Comparison of ENCODE assay signal across 9 mouse cellular contexts in the genomic region with DNA sequence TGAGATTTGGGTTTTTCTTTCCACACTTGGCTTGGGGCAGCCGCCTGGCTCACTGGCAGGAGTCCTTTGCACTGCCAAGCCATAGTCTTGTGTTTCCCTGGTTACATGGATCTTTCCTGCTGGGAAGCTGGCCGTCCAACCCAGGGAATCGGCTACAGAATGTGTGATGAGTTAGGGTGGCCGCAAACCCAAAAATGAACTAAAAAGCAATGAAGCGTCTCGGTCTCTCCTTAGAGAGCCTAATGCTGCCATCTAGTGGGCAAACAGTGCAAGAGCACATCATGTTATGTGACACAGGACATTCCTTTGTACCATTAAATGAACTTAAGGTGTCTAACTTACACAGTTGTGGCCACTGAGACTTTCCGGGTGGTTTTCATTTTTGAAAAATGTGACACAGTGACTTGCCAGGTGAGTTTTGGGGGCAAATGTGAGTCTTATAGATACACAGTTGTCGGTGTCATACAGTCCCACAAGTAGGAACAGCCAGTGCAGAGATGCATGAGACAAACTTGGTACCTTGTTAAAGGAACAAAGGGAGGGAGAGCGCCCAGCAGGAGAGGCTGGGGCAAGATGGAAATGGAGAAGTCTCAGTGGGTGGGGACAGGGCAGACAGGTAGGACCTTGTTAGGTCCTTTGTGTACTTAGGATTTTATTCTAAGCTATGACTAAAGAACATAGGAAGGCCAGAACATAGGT.
DNase-seq lines count a peak whose midpoint lies in the region; ATAC-seq and TF ChIP-seq lines count a peak whose summit lies in the region.
"Had no signal": no experiment of that assay in that cellular context is flagged by ENCODE, and none has a peak within 500 bp of the region (broad histone marks: within the 10 kb centered on the region; RNA-seq: fewer than 3 reads in every experiment).

No protein-coding gene starts in this region.

- peak; percentile 79 for DNase-seq in CH12.LX (ENCODE audit: extremely low read depth)
- peak; percentile 93 for DNase-seq in brain, adult 2 months (ENCODE audit: low read depth, low spot score)
- DNase-seq in kidney, postnatal 14 days, result peak; percentile 76
- peak; percentile 34 to 37 (median 37) for DNase-seq in liver, embryonic 14.5 days (ENCODE audit: low read depth in 3 of 3, low spot score in 3 of 3)
- peak; percentile 72 for DNase-seq in testis, postnatal 10 days (ENCODE audit: low spot score)

- no peaks in the 10 kb centered on the region for H3K9me3 ChIP-seq in CH12.LX (replicated peaks; ENCODE audit: low read length)
- H3K9me3 ChIP-seq in heart, embryonic 16.5 days (replicated peaks; ENCODE audit: control insufficient read depth, low read length), result no peaks in the 10 kb centered on the region
- no peaks in the 10 kb centered on the region for H3K9me3 ChIP-seq in liver, embryonic 14.5 days (ENCODE audit: control insufficient read depth, low read length)
- no peaks in the 10 kb centered on the region for H3K9me3 ChIP-seq in neural tube, embryonic 13.5 days
- H3K9me3 ChIP-seq: limb, embryonic 12.5 days had no signal

- TF ChIP-seq EP300 in CH12.LX (IDR thresholded peaks at IDR 0.05; ENCODE audit: low read length), result no peak
- no peak for TF ChIP-seq EP300 in liver, embryonic 14.5 days (IDR thresholded peaks at IDR 0.05; ENCODE audit: low read depth)

- H3K9ac ChIP-seq in CH12.LX (ENCODE audit: insufficient read depth, low read depth), result no peak overlapping the region
- H3K9ac ChIP-seq in heart, embryonic 16.5 days (ENCODE audit: low read length), result 0 out of 2 replicates have a peak overlapping the region, but pooled peaks have one; percentile 6
- H3K9ac ChIP-seq in liver, embryonic 14.5 days (replicated peaks), result no peak overlapping the region
- no peak overlapping the region for H3K9ac ChIP-seq in neural tube, embryonic 13.5 days
- H3K9ac ChIP-seq: limb, embryonic 12.5 days had no signal

- no peak overlapping the region for H3K27ac ChIP-seq in CH12.LX (ENCODE audit: insufficient read depth, low read depth)
- no peak overlapping the region for H3K27ac ChIP-seq in embryonic fibroblast, embryonic 13.5 days (ENCODE audit: insufficient read depth, low read length)
- H3K27ac ChIP-seq in heart, embryonic 16.5 days (ENCODE audit: low read length), result no peak overlapping the region
- no peak overlapping the region for H3K27ac ChIP-seq in liver, embryonic 14.5 days
- no peak overlapping the region for H3K27ac ChIP-seq in neural tube, embryonic 13.5 days (replicated peaks)
- H3K27ac ChIP-seq: limb, embryonic 12.5 days had no signal

- dilution Hi-C loops in CH12.LX (cut with MboI; ENCODE audit: extremely low pct_ligation_motif_present, extremely low pct_unique_long_range_greater_than_20kb, low sequenced_read_pairs), result no loop called here

- peaks cover 0 to 23% of the 10 kb centered on the region in 2 experiments for H3K36me3 ChIP-seq in CH12.LX (replicated peaks in 1 of 2; ENCODE audit: control insufficient read depth in 1 of 2, insufficient read depth in 1 of 2, low read length in 1 of 2)
- peaks cover 9% of the 10 kb centered on the region for H3K36me3 ChIP-seq in heart, embryonic 16.5 days (ENCODE audit: control insufficient read depth, insufficient read depth)
- H3K36me3 ChIP-seq in liver, embryonic 14.5 days (replicated peaks; ENCODE audit: control insufficient read depth, insufficient read depth, low read depth), result no peaks in the 10 kb centered on the region; the same call in 1 of the 2 replicates
- H3K36me3 ChIP-seq in neural tube, embryonic 13.5 days, result peaks cover 4% of the 10 kb centered on the region; the same call in 1 of the 2 replicates

- no peaks in the 10 kb centered on the region for H3K79me2 ChIP-seq in CH12.LX (replicated peaks; ENCODE audit: control insufficient read depth, extremely low read depth, insufficient read depth, poor library complexity, severe bottlenecking)

- peak; percentile 92 for TF ChIP-seq RAD21 in CH12.LX (IDR thresholded peaks at IDR 0.05; ENCODE audit: low read depth, low read length)

- H3K4me2 ChIP-seq in CH12.LX (ENCODE audit: insufficient read depth, low read depth, poor library complexity, severe bottlenecking), result peak overlapping the region; percentile 37
- no peak overlapping the region for H3K4me2 ChIP-seq in heart, embryonic 16.5 days (ENCODE audit: low read depth, low read length)
- H3K4me2 ChIP-seq in liver, embryonic 14.5 days (ENCODE audit: low read depth), result no peak overlapping the region
- peak overlapping the region; percentile 38 for H3K4me2 ChIP-seq in neural tube, embryonic 13.5 days
- H3K4me2 ChIP-seq: limb, embryonic 12.5 days had no signal

- no peak overlapping the region for H3K4me3 ChIP-seq in CH12.LX (replicated peaks in 1 of 3; ENCODE audit: low read depth in 2 of 3, low read length in 2 of 3, poor library complexity in 1 of 3)
- no peak overlapping the region for H3K4me3 ChIP-seq in embryonic fibroblast, embryonic 13.5 days (ENCODE audit: insufficient read depth, low read length)
- no peak overlapping the region for H3K4me3 ChIP-seq in heart, embryonic 16.5 days (ENCODE audit: low read length)
- no peak overlapping the region for H3K4me3 ChIP-seq in liver, embryonic 14.5 days (ENCODE audit: insufficient read depth in 1 of 2, low read depth in 2 of 2, low read length in 2 of 2)
- H3K4me3 ChIP-seq in neural tube, embryonic 13.5 days, result no peak overlapping the region
- H3K4me3 ChIP-seq: limb, embryonic 12.5 days had no signal

- H3K4me1 ChIP-seq in CH12.LX (ENCODE audit: control insufficient read depth in 1 of 2, insufficient read depth in 2 of 2), result peaks cover 9 to 39% of the 10 kb centered on the region in 2 experiments
- peaks cover 4% of the 10 kb centered on the region; the same call in 1 of the 2 replicates for H3K4me1 ChIP-seq in embryonic fibroblast, embryonic 13.5 days (ENCODE audit: control insufficient read depth, insufficient read depth, low read length)
- H3K4me1 ChIP-seq in heart, embryonic 16.5 days (ENCODE audit: control insufficient read depth, insufficient read depth, low read length), result 0 out of 2 replicates have a peak, but pooled peaks cover 2% of the 10 kb centered on the region
- no peaks in the 10 kb centered on the region for H3K4me1 ChIP-seq in liver, embryonic 14.5 days (replicated peaks; ENCODE audit: control insufficient read depth in 2 of 2, insufficient read depth in 2 of 2, low read length in 1 of 2)
- H3K4me1 ChIP-seq in neural tube, embryonic 13.5 days (replicated peaks), result no peaks in the 10 kb centered on the region; the same call in none of the 2 replicates

- no peak for TF ChIP-seq POLR2A in CH12.LX (IDR thresholded peaks at IDR 0.05; ENCODE audit: low read depth, low read length)
- no peak for TF ChIP-seq POLR2A in embryonic fibroblast, embryonic 13.5 days (IDR thresholded peaks at IDR 0.05; ENCODE audit: low read depth, low read length)

- in situ Hi-C loops in CH12.LX (cut with MboI; ENCODE audit: low pct_ligation_motif_present, low pct_unique_long_range_greater_than_20kb, low sequenced_read_pairs), result loop anchor here (10.0 kb wide), 1 partner anchor 151 kb away; no protein-coding TSS in a partner anchor

- no peak for ATAC-seq in heart, embryonic 16.5 days (replicated peaks; ENCODE audit: extremely low read depth, insufficient read depth, low FRiP score)
- no peak for ATAC-seq in liver, embryonic 14.5 days (ENCODE audit: insufficient read depth)
- peak; percentile 80 for ATAC-seq in neural tube, embryonic 13.5 days (ENCODE audit: low read depth)

- H3K27me3 ChIP-seq in CH12.LX (replicated peaks), result no peaks in the 10 kb centered on the region
- H3K27me3 ChIP-seq in heart, embryonic 16.5 days (ENCODE audit: control insufficient read depth, insufficient read depth, low read length), result no peaks in the 10 kb centered on the region
- H3K27me3 ChIP-seq in liver, embryonic 14.5 days (ENCODE audit: control insufficient read depth, insufficient read depth, low read length), result no peaks in the 10 kb centered on the region
- H3K27me3 ChIP-seq in neural tube, embryonic 13.5 days, result no peaks in the 10 kb centered on the region
- H3K27me3 ChIP-seq: limb, embryonic 12.5 days had no signal

- TF ChIP-seq CTCF in CH12.LX (conservative IDR thresholded peaks at IDR 0.05 in 1 of 2, IDR thresholded peaks at IDR 0.05 in 1 of 2; ENCODE audit: low read depth in 2 of 2, low read length in 2 of 2), result peak; percentile 77 to 88
- TF ChIP-seq CTCF in embryonic fibroblast, embryonic 13.5 days (IDR thresholded peaks at IDR 0.05; ENCODE audit: borderline replicate concordance, insufficient read depth, low read length), result peak; percentile 51; the same call in 1 of the 2 replicates
- TF ChIP-seq CTCF in liver, embryonic 14.5 days (IDR thresholded peaks at IDR 0.05; ENCODE audit: low read depth), result peak; percentile 88

- 30% methylated on average over 9 of the region's 9 CpGs for WGBS in heart, embryonic 16.5 days
- 31% methylated on average over 9 of the region's 9 CpGs for WGBS in liver, embryonic 14.5 days (ENCODE audit: insufficient replicate concordance)
- 25% methylated on average over 9 of the region's 9 CpGs for WGBS in neural tube, embryonic 13.5 days

TF ChIP-seq in CH12.LX, 34 proteins besides CTCF, POLR2A, EP300 and RAD21:
- TF ChIP-seq JUN (IDR thresholded peaks at IDR 0.05; ENCODE audit: insufficient read depth, low read depth, low read length), result no peak
- no peak for TF ChIP-seq POLR2AphosphoS2 (IDR thresholded peaks at IDR 0.05; ENCODE audit: low read depth, low read length)
- TF ChIP-seq MYC (IDR thresholded peaks at IDR 0.05; ENCODE audit: low read depth, low read length), result no peak
- no peak for TF ChIP-seq BHLHE40 (IDR thresholded peaks at IDR 0.05; ENCODE audit: low read depth, low read length)
- no peak for TF ChIP-seq E2F4 (IDR thresholded peaks at IDR 0.05; ENCODE audit: insufficient replicate concordance, low read depth, low read length)
- no peak for TF ChIP-seq UBTF (IDR thresholded peaks at IDR 0.05; ENCODE audit: low read depth, low read length)
- TF ChIP-seq SMC3 (IDR thresholded peaks at IDR 0.05; ENCODE audit: low read depth, low read length), result peak; percentile 83
- no peak for TF ChIP-seq ZKSCAN1 (IDR thresholded peaks at IDR 0.05; ENCODE audit: borderline replicate concordance, low read depth, low read length)
- TF ChIP-seq SIN3A (IDR thresholded peaks at IDR 0.05; ENCODE audit: low read length), result no peak

Comparison
In these comparisons a context has a peak if more than half of its experiments do, and no peak if none do; other contexts are left out.
1. DNase-seq: peak in every context shown above with its lines; median percentile 93 in brain, adult 2 months; 79 in CH12.LX; 76 in kidney, postnatal 14 days; 72 in testis, postnatal 10 days; 37 in liver, embryonic 14.5 days.
2. H3K4me2 ChIP-seq: peak in CH12.LX (single experiment) and neural tube, embryonic 13.5 days (single experiment); none in heart, embryonic 16.5 days (single experiment) and liver, embryonic 14.5 days (single experiment).
3. Peak in every context shown above with its lines, with median percentiles within 50 percentile points of each other: CTCF ChIP-seq.